Mouse (Mus musculus) kidney, adult 2 months (tissue): ENCODE results near the gene Dyrk2. TPM values are rescaled to one million over a fixed set of nuclear protein-coding genes. Genes with fewer than 3 reads are reported as not detected.
A peak's percentile ranks its signal among the peaks of the same experiment; 100 is the strongest.

Source experiments
- DNase-seq: peaks from one replicate; pipeline ENCODE4 v3.0.0; 2021
- H3K27ac ChIP-seq: fragments of 200-500 bp; 2 replicates; pipeline ENCODE4 v1.5.1; 2012; ENCODE audit warnings: low read depth, low read length, control low read depth, inconsistent platforms; ENCODE audit not compliant: insufficient read depth
- H3K27me3 ChIP-seq: fragments of 200-500 bp; replicated peaks from 2 replicates; pipeline ENCODE4 v1.6.1; 2012; ENCODE audit warnings: mild to moderate bottlenecking, moderate library complexity, low read length, inconsistent platforms; ENCODE audit not compliant: control insufficient read depth, insufficient read depth
- H3K36me3 ChIP-seq: fragments of 200-500 bp; 2 replicates; pipeline ENCODE4 v1.6.1; 2012; ENCODE audit warnings: mild to moderate bottlenecking, moderate library complexity, low read length, inconsistent platforms; ENCODE audit not compliant: control insufficient read depth, insufficient read depth
- H3K4me1 ChIP-seq: fragments of 200-500 bp; 2 replicates; pipeline ENCODE4 v1.6.1; 2011; ENCODE audit warnings: low read length; ENCODE audit not compliant: control insufficient read depth, insufficient read depth
- H3K4me3 ChIP-seq: fragments of 200-500 bp; 2 replicates; pipeline ENCODE4 v1.5.1; 2011; ENCODE audit warnings: mild to moderate bottlenecking, low read depth, low read length, control low read depth; ENCODE audit not compliant: insufficient read depth
- CTCF ChIP-seq: fragments of 200-500 bp; conservative IDR thresholded peaks from 2 replicates; pipeline ENCODE4 v1.5.1; 2011; ENCODE audit warnings: low read depth, mild to moderate bottlenecking, control low read depth, low read length, moderate library complexity, mixed read lengths; ENCODE audit not compliant: insufficient read depth, insufficient read length
- POLR2A ChIP-seq: fragments of 200-500 bp; IDR thresholded peaks from one replicate; pipeline ENCODE4 v1.6.1; 2011; ENCODE audit warnings: low read depth, low read length, control low read depth
- WGBS: fragments of 180-500 bp; shearing (Covaris S2); methylation state at CpG from one replicate; pipeline ENCODE4 v1.1.7; 2018; 5-methylcytosine and 5-hydroxymethylcytosine counted together
- polyA plus RNA-seq: library from polyadenylated mRNA; depleted of rRNA; stranded (reverse); fragments of >200 nt; gene quantifications from 2 replicates; pipeline ENCODE4 v1.2.3, GENCODE M21; 2012

The Dyrk2 gene
- polyA plus RNA-seq, 1 experiment = 21.5 TPM

DNA sequence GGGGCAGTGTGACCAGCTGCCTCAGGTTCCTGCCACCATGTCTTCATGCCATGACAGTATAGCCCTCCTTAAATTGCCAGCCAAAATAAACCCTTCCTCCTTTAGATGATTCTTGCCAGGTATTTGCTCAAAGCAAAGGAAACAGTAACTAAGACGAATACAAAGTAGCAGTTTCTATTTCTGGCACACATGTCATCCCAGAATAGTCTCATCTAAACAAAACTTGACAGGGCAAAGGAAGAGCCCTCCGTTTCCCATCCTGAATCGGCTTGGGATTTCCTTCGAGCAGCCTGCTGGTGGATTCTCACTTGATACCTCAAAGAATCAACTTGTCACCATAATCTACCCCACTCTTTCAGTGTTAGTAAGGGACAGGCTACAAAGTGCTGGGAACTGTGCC lies 7.8 kb downstream of the Dyrk2 start:
- TF ChIP-seq POLR2A (no peak), CTCF (no peak)
- no peak overlapping the region for H3K4me3 ChIP-seq
- no peak overlapping the region; the same call in 1 of the 2 replicates for H3K27ac ChIP-seq
- H3K36me3 ChIP-seq = peaks cover 19% of the 10 kb centered on the region
- H3K27me3 ChIP-seq = no peaks in the 10 kb centered on the region
- H3K4me1 ChIP-seq = peaks cover 10% of the 10 kb centered on the region
- DNase-seq = peak; percentile 41
- WGBS = 57% methylated on average over 4 of the region's 4 CpGs

DNA sequence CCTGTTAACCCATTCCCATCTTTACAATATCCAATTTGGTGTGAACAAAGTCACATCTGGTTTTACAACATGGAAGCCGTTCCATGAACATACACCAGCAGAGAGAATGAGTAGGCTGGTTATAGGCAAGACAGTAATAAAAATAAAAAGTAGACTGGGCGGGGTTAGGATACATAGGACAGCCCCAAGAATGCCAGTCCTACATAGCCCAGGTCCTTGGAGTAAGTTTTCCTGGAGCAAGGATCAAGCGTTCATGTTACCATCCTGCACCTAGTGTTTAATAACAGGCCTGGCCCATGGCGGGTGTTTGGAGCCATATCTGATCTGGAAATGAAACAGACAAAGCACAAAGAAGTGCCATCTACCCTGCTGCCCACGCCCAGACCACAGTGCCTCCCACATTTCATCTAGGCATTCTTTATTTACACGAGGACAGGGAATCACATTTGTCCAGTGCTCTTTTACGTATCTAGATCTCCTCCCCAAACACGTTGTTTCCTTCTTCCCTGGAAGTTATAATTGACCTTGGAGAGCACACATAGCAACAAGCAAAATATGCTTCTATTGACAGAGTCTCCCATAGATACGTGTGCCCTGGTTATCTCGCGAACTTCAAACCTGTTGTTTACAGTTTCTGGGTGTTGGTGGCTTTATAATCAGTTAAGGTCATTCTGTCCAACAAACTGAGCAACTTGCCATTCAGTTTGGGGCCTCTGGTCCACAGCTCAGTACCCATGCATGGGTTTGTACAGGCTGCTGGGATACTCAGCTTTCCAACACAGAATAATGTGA lies 8.6 kb downstream of the Dyrk2 start:
- Histone ChIP-seq H3K4me3 (no peak overlapping the region), H3K27ac (no peak overlapping the region), H3K27me3 (no peaks in the 10 kb centered on the region), H3K36me3 (peaks cover 19% of the 10 kb centered on the region), H3K4me1 (peaks cover 10% of the 10 kb centered on the region)
- DNase-seq = no peak
- TF ChIP-seq POLR2A = no peak
- TF ChIP-seq CTCF = no peak
- 92% methylated on average over 11 of the region's 11 CpGs for whole genome bisulfite sequencing

DNA sequence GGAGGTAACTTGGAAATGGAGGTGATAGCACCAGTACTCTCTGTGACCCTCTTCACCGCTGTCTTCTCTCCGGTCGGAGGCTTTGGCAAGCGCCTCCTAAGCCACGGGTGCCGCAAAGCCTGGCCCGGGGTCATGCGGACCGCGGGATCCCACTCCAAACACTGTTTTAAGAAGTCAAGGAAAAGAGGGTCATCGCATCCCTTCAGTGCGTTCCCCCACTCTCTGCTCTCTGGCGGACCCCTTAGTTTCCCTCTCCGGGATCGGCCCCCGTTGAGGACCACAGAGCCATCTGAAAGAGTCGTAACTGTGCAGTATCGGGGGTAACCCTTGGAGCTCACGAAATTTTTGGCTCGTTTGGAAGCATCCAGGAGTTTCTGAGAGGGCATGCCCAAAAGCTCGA lies 10.4 kb downstream of the Dyrk2 start:
- Histone ChIP-seq H3K27me3 (no peaks in the 10 kb centered on the region), H3K36me3 (peaks cover 20% of the 10 kb centered on the region), H3K27ac (no peak overlapping the region), H3K4me1 (peaks cover 5% of the 10 kb centered on the region), H3K4me3 (no peak overlapping the region)
- 97% methylated on average over 21 of the region's 21 CpGs for WGBS
- DNase-seq = no peak
- no peak for TF ChIP-seq POLR2A
- TF ChIP-seq CTCF = no peak

DNA sequence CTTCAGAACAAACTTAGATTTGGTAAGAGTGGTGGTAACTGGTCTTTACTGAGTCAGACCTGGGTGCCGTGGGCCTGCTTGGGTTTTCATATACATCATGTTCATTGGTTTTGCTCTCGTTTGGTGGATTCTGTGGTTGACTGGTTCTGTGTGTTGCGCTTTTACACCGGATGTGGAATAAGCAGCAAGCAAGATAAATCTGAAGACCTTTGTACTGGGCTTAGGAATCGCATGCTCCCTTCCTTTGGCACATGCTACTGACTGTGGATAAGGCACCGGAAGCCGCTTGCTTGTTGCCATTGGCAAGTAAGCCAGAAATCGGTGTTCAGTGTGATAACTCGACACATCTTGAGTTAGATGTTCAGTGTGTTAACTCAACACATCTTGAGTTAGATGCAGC lies 15.4 kb downstream of the Dyrk2 start:
- no peak overlapping the region for H3K4me3 ChIP-seq
- 71% methylated on average over 9 of the region's 9 CpGs for WGBS
- no peaks in the 10 kb centered on the region for H3K4me1 ChIP-seq
- H3K36me3 ChIP-seq = peaks cover 5% of the 10 kb centered on the region; the same call in 1 of the 2 replicates
- H3K27ac ChIP-seq = no peak overlapping the region
- TF ChIP-seq CTCF = no peak
- no peak for TF ChIP-seq POLR2A
- no peaks in the 10 kb centered on the region for H3K27me3 ChIP-seq
- DNase-seq = no peak

DNA sequence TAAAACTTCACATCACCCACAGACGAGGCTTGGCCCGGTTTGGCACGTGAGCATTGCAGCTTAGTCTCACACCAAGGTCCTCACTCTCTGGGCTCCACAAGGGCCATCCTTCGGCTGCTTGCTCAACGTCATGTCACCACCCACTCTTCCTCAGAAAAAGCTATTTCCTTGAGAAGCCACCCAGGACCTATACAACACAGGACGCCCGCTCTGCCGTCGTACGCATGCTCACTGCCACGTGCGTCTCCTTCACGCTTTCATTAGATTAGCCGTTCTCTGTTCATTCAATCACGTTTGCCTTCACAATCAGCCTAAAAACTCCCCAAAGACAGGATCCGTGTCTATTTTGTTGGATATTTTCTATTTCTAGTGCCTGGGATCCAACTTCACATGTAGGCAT lies 17.5 kb downstream of the Dyrk2 start:
- Histone ChIP-seq H3K4me3 (no peak overlapping the region), H3K27me3 (no peaks in the 10 kb centered on the region), H3K4me1 (no peaks in the 10 kb centered on the region), H3K27ac (no peak overlapping the region), H3K36me3 (peaks cover 1% of the 10 kb centered on the region; the same call in 1 of the 2 replicates)
- 90% methylated on average over 16 of the region's 16 CpGs for WGBS
- TF ChIP-seq POLR2A = no peak
- TF ChIP-seq CTCF = no peak
- no peak for DNase-seq

DNA sequence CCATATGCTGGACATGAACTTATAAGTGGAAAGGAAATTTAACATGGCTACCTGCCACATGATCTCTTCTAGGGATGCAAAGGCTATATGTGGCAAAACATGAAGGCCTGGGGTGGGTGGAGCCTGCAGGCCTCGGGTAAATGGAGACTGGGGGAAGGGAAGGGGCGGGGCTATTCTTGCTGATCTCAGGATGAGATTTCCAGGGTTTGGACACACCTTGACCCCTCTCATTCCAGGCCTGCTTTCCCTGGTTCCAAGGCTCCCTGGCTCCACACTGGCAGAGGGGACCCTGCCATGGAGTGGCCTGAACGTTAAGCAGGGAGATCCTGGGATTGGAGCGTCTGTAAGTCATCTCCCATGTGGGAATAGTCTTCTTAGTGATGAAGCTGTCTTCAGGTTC lies 21.5 kb downstream of the Dyrk2 start:
- Histone ChIP-seq H3K4me1 (no peaks in the 10 kb centered on the region), H3K36me3 (no peaks in the 10 kb centered on the region), H3K4me3 (no peak overlapping the region), H3K27me3 (no peaks in the 10 kb centered on the region), H3K27ac (no peak overlapping the region)
- no peak for TF ChIP-seq CTCF
- no peak for TF ChIP-seq POLR2A
- 90% methylated on average over 4 of the region's 4 CpGs for WGBS
- DNase-seq = no peak

DNA sequence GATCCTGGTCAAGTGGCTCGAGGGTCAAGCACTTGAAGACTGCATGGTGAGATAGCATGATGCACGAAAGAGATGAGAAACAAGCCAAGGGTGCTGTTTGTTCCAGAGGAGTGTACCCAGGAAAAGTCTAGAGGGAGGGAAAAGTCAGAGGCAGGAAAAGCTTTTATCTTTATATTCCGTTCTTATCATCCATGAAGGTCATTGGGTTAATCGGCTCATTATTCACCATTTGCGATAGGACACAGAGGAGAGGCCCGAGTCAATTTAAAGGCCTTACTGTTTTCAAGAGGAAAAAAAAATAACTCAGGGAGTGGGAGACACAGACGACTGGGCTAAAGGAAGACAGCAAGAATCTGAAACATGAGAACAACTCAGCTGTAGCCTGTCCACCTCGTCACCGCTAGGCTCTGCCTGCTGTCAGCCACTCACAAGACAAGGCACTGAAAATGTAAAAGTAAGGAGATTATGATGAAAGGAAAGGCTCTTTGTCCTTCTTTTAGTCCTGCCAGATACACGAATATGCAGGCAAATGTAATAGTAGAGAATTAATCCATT lies 22.9 kb downstream of the Dyrk2 start:
- H3K27me3 ChIP-seq = no peaks in the 10 kb centered on the region
- TF ChIP-seq POLR2A (no peak), CTCF (no peak)
- no peaks in the 10 kb centered on the region for H3K4me1 ChIP-seq

DNA sequence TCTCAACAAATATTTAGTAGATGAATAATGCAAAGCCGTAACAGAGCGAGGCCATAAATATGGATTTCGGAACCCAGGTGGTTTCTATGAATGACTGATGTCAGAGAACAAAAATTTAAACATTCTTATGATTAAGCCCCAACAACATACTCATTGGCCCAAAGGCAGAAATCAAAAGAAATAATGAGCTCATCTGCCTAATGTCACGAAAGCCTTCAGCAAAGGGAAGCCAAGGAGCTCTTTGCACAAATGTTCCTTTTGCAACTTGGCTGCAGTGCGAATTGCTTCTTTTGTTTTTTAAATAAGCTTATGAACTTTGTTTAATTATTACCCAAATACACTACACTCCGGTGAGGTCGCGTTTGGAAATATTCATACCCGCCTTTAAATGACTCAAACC lies 29.4 kb downstream of the Dyrk2 start:
- H3K27ac ChIP-seq = no peak overlapping the region
- no peaks in the 10 kb centered on the region for H3K36me3 ChIP-seq
- H3K27me3 ChIP-seq = no peaks in the 10 kb centered on the region
- no peak for DNase-seq
- WGBS = 68% methylated on average over 9 of the region's 9 CpGs
- no peaks in the 10 kb centered on the region for H3K4me1 ChIP-seq
- no peak overlapping the region for H3K4me3 ChIP-seq
- TF ChIP-seq POLR2A = no peak
- no peak for TF ChIP-seq CTCF

More for the DNA sequence above, 22.9 kb downstream of the Dyrk2 start:
- H3K36me3 ChIP-seq = no peaks in the 10 kb centered on the region
- DNase-seq = no peak
- no peak overlapping the region for H3K27ac ChIP-seq
- WGBS = 42% methylated on average over 10 of the region's 10 CpGs
- H3K4me3 ChIP-seq = no peak overlapping the region
